Mouse (Mus musculus) thymus, postnatal 10 days (tissue): ENCODE measurements around the gene Htatip2.
A peak's percentile ranks its signal among the peaks of the same experiment; 100 is the strongest.

Experiments
- DNase-seq, 2 experiments: peaks; one replicate each; pipeline ENCODE4 v3.0.0; 2021; ENCODE audit warnings: low spot score in 2 of 2

Gene Htatip2

DNA sequence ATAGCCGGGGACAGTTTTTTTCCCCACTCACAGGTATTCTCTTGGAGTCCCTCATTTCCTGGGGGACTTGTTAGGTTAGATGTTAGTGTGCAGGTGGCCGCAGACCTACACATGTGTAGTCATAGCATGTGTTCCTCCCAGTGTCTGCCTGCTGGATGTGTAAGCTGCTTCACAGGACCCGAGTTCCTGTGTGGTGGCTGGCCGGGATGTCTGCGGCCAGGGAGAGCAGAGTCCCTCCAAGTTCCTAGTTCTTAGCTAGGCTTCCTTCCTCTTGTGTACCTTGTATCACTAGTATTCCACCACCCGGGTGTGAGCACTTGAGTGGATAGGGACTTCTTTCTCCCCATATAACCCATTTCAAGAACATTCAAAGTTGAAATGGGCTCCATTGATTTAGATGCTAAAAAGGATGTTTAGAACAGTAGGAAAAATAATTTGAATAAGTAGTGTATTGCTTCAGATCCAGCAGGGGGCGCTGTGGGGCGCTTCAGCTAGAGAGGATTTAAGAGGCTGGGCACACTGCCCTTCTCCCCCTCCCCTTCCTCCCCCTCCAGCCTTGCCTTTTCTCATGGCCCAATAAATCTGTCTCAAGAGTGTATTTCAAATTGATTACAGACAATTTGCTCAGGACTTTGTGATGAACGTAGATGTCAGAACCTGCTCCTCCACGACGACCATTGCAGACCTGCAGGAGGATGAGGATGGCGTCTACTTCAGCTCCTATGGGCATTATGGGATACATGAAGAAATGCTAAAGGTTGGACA is 27.9 kb downstream of the Htatip2 start:
- DNase-seq: peak in 1 of 2 experiments; percentile 59

GRCm38 (mm10) chr7:49787383-49787645 is 28.4 kb downstream of the Htatip2 start:
- DNase-seq: no peak

GRCm38 (mm10) chr7:49794304-49794703 is 35.4 kb downstream of the Htatip2 start:
- no peak for DNase-seq

GRCm38 (mm10) chr7:49797171-49797570 is 38.3 kb downstream of the Htatip2 start:
- DNase-seq: no peak

DNA sequence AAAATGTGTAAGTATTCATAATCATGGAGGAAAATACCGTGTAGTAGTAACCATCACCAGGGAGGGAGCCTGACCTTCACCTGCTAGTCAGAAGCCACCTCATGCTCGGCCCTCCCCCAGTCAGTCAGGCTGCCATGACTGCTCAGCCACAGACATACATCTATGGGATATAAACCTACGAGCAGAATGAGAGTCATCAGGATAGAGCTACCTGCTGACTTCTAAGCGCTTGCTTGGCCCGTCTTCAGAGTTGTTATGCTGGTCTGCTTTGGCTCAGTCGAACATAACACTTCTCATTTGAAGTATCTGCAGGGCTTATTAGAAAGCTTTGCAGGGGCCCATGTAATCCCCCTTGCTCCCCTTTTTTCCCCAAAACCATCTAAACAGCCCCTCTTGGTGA is 44.6 kb downstream of the Htatip2 start:
- no peak for DNase-seq

- no peak for DNase-seq
Measured at GRCm38 (mm10) chr7:49804638-49805165, 45.8 kb downstream of the Htatip2 start.

DNA sequence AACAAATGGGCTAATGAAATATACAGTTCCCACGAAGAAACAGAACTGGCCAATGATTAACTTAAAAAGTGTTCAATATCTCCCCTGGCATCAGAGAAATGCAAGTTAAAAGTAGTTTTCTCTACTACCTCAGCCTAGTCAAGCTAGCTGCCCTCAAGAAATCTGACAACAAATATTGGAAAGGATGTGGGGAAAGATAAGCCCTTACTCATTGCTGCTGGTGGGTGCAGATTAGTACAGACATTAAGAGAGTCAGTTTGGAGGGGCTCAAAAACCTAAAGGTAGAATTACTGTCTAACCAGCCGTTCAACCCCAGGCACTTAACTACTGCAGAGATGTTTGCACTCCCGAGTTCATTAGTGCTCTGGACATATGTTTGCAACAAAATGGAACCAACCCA is 46.7 kb downstream of the Htatip2 start:
- no peak for DNase-seq

- no peak for DNase-seq
Measured at GRCm38 (mm10) chr7:49807093-49807682, 48.3 kb downstream of the Htatip2 start.

DNA sequence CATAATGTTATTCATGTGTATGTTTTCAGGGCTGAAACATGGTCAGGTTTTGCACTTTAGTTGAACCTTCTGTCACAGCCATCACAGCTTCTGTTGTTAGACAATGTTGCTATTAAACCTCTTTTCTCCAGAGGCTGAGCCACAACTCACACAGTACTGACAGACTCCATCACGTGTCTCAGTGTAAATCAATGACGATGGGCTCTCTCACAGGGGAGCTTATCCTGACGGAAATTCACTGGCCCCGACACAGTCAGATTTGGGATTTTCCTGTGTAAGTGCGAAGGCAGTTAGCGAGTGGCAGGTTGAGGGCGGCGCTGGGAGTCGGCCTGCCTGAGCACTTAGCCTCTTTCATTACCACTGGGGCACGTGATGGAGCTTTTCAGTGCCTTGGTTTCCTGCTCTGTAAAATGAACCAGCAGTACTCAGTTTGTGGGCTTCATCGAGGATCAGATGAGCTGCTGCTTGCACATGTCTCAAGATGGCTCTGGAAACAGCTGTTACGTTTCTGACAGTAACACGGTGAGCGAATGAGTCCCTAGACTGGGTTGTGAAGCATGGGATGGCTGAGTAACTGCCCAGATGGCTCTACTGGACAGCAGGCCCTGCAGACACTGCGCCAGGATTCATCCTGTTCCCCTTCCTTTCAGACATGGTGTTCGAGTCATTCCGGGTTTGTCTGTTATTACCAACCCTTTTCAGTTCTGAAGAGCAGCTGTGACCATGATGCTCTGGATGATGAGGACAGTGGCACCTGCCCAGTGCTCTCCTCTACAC is 49.1 kb downstream of the Htatip2 start:
- DNase-seq: no peak

GRCm38 (mm10) chr7:49809100-49809499 is 50.2 kb downstream of the Htatip2 start:
- DNase-seq: no peak

DNA sequence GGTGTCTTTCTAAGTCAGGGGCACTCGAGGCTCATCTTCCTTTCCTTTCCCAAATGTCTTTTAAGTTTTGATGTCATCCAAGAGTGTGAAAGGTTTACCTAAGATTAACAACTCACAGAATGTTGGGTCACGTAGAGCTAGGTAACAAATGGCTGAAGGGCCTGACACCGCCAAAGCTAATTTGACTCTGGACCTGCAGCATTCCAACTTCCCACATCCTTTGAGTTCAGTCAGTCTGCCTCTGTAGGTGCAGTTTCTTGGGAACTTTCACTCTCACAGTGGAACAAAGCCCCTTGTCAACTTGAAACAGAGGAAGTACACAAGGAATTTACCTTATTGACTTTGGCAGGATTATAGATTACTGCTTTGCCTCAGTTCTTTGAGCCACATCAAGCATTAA is 50.6 kb downstream of the Htatip2 start:
- no peak for DNase-seq

DNA sequence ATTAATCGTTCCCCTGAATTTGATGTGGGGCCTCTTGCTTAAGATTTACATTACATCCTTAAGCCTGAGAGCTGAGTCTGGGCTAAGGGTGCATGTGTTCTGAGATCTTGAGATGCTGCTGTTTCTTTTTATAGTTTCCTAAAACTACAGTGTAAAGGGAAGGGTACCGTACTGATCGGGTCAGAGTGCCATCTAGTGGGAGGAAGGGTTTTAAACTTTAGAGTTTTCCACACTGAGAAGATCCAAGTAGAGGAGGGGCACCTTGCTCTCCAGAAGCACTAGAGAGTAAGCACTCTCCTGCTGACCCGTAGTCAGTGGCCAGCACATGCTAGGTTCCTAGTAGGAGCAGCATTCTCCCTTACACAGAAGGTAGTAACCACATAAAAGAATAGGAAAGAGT is 52.4 kb downstream of the Htatip2 start:
- DNase-seq: no peak

DNA sequence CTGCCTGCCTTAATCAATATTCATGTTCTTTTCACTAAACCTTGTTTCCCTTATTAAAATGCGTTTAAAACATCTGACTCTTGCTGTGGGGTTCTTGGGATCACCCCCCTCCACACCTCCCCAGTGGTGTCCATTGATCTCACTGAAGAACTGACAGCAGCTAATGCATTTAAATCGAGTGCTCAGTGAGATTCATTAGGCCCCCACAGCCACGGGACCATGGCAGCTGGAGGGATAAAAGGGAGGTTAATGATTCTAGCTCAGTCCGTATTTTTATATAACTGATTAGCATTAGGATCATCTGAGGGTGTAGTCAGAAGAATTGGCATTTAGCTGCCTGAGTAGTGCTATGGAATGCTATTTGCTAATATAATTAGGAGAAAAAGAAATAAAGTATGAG is 60.5 kb downstream of the Htatip2 start:
- no peak for DNase-seq

DNA sequence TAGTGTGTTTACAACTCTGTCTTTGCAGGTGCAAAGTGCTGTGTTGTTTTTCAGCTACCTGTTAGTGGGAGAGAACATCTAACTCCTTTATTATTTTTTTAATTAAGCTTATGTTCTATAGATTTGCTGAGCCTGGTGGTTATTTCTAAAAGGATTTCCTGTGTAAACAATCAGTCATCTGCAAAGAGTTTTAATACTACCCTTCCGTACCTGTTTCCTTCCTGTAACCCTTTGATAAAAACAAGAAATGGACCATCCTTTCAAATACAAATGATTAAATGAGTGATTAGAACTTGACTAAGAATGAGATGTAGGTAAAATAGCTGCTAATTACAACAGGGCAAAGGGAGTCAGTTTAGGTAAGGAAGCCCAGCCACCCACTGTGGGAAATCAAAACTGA is 62.5 kb downstream of the Htatip2 start:
- DNase-seq: no peak

DNA sequence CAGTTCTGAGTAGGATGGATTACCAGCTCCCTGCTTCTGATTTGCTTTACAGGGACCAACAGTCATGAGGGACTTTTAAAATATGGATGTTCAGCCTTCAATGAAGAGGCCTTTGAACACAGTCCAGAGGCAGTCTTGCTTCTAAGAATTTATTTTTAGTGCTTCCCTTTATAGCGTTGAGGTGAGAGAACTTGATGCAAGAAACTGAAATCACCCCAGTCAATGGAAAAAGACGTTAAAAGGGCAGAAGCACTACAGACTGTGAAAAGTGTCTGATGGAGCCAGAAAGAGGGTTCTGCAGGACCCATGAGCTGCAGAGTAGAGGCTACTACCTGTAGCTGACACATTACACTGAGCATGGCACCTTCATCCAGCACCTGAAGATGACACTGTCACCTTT is 63.1 kb downstream of the Htatip2 start:
- DNase-seq: no peak
